Mouse (Mus musculus) MEL (cell line): ENCODE measurements around the gene Galnt15. TPM values are rescaled to one million over a fixed set of nuclear protein-coding genes. Genes with fewer than 3 reads are reported as not detected.

Experiments
- DNase-seq: peaks from one replicate; pipeline ENCODE4 v3.0.0; 2011; ENCODE audit warnings: low read depth, low spot score
- H3K27ac ChIP-seq: 2 replicates; pipeline ENCODE4 v1.5.1; 2012; ENCODE audit warnings: low read depth, mild to moderate bottlenecking, control low read depth, low read length, moderate library complexity; ENCODE audit not compliant: control insufficient read depth
- H3K27me3 ChIP-seq, 2 experiments: fragments of 150-350 bp in 1 of 2; sonication (generic) in 1 of 2; 2 replicates each; pipeline ENCODE4 v1.6.1; 2012; ENCODE audit warnings: low read length in 2 of 2, mild to moderate bottlenecking in 2 of 2, improper control_type of control experiment in 1 of 2, moderate library complexity in 1 of 2; ENCODE audit not compliant: insufficient read depth in 2 of 2, control insufficient read depth in 1 of 2
- H3K36me3 ChIP-seq, 2 experiments: 2 replicates each; pipeline ENCODE4 v1.6.1; 2012 to 2014; ENCODE audit warnings: low read length in 2 of 2, improper control_type of control experiment in 1 of 2, inconsistent platforms in 1 of 2, mild to moderate bottlenecking in 1 of 2; ENCODE audit not compliant: insufficient read depth in 2 of 2, control insufficient read depth in 1 of 2
- H3K4me1 ChIP-seq, 2 experiments: fragments of 150-350 bp in 1 of 2; sonication (generic) in 1 of 2; 2 replicates each; pipeline ENCODE4 v1.6.1; 2012; ENCODE audit warnings: low read length in 2 of 2, improper control_type of control experiment in 1 of 2, mild to moderate bottlenecking in 1 of 2; ENCODE audit not compliant: insufficient read depth in 2 of 2, control insufficient read depth in 1 of 2
- H3K4me3 ChIP-seq, 2 experiments: fragments of 150-350 bp in 1 of 2; sonication (generic) in 1 of 2; 2 replicates each; pipeline ENCODE4 v1.5.1; 2012; ENCODE audit warnings: low read depth in 2 of 2, low read length in 2 of 2, mild to moderate bottlenecking in 2 of 2, moderate library complexity in 2 of 2, control low read depth in 1 of 2, improper control_type of control experiment in 1 of 2; ENCODE audit not compliant: control insufficient read depth in 1 of 2, insufficient read depth in 1 of 2
- H3K79me2 ChIP-seq: 2 replicates; pipeline ENCODE4 v1.6.1; 2012; ENCODE audit warnings: mild to moderate bottlenecking, low read length, moderate library complexity; ENCODE audit not compliant: control insufficient read depth, poor library complexity, insufficient read depth
- H3K9ac ChIP-seq: 2 replicates; pipeline ENCODE4 v1.6.1; 2012; ENCODE audit warnings: low read depth, mild to moderate bottlenecking, control low read depth, low read length, moderate library complexity; ENCODE audit not compliant: control insufficient read depth, poor library complexity, severe bottlenecking
- H3K9me3 ChIP-seq: fragments of 150-350 bp; sonication (generic); replicated peaks from 2 replicates; pipeline ENCODE4 v1.6.1; 2012; ENCODE audit warnings: mild to moderate bottlenecking, low read length, improper control_type of control experiment, moderate library complexity; ENCODE audit not compliant: insufficient read depth
- BHLHE40 ChIP-seq: IDR thresholded peaks from 2 replicates; pipeline ENCODE4 v1.6.1; 2012; ENCODE audit warnings: low read depth, mild to moderate bottlenecking, inconsistent platforms, low read length, improper control_type of control experiment, borderline replicate concordance
- CTCF ChIP-seq, 3 experiments: IDR thresholded peaks in 2 of 3; conservative IDR thresholded peaks in 1 of 3; 2 replicates each; pipeline ENCODE4 v1.5.1; 2011 to 2012; ENCODE audit warnings: low read length in 3 of 3, low read depth in 2 of 3, mild to moderate bottlenecking in 2 of 3, improper control_type of control experiment in 1 of 3, inconsistent platforms in 1 of 3, mixed read lengths in 1 of 3, moderate library complexity in 1 of 3; ENCODE audit not compliant: control insufficient read depth in 1 of 3, insufficient read depth in 1 of 3, poor library complexity in 1 of 3, severe bottlenecking in 1 of 3
- E2F4 ChIP-seq: IDR thresholded peaks from 2 replicates; pipeline ENCODE4 v1.6.1; 2011; ENCODE audit warnings: low read depth, low read length, improper control_type of control experiment, borderline replicate concordance
- ELF1 ChIP-seq: IDR thresholded peaks from 2 replicates; pipeline ENCODE4 v1.6.1; 2014; ENCODE audit warnings: low read depth, mild to moderate bottlenecking, inconsistent platforms, low read length, improper control_type of control experiment, moderate library complexity
- EP300 ChIP-seq, 2 experiments: IDR thresholded peaks; 2 replicates each; pipeline ENCODE4 v1.6.1; 2011; ENCODE audit warnings: improper control_type of control experiment in 2 of 2, low read length in 2 of 2, low read depth in 1 of 2, mild to moderate bottlenecking in 1 of 2
- ETS1 ChIP-seq: IDR thresholded peaks from 2 replicates; pipeline ENCODE4 v1.6.1; 2012; ENCODE audit warnings: low read depth, mild to moderate bottlenecking, inconsistent platforms, low read length, improper control_type of control experiment, moderate library complexity
- GABPA ChIP-seq: IDR thresholded peaks from 2 replicates; pipeline ENCODE4 v1.6.1; 2012; ENCODE audit warnings: low read depth, mild to moderate bottlenecking, inconsistent platforms, low read length, improper control_type of control experiment, moderate library complexity
- GATA1 ChIP-seq: IDR thresholded peaks from 2 replicates; pipeline ENCODE4 v1.6.1; 2011; ENCODE audit warnings: low read depth, low read length, improper control_type of control experiment
- HCFC1 ChIP-seq: IDR thresholded peaks from 2 replicates; pipeline ENCODE4 v1.6.1; 2012; ENCODE audit warnings: low read depth, mild to moderate bottlenecking, inconsistent platforms, low read length, improper control_type of control experiment, moderate library complexity
- KAT2A ChIP-seq: conservative IDR thresholded peaks from 2 replicates; pipeline ENCODE4 v1.6.1; 2012; ENCODE audit warnings: low read depth, low read length, improper control_type of control experiment, inconsistent platforms
- MAFK ChIP-seq: IDR thresholded peaks from 2 replicates; pipeline ENCODE4 v1.6.1; 2011; ENCODE audit warnings: low read depth, mild to moderate bottlenecking, low read length, improper control_type of control experiment, borderline replicate concordance
- MAX ChIP-seq: IDR thresholded peaks from 2 replicates; pipeline ENCODE4 v1.6.1; 2011; ENCODE audit warnings: low read length, improper control_type of control experiment
- MAZ ChIP-seq: IDR thresholded peaks from 2 replicates; pipeline ENCODE4 v1.6.1; 2012; ENCODE audit warnings: low read depth, mild to moderate bottlenecking, inconsistent platforms, low read length, improper control_type of control experiment
- MEF2A ChIP-seq: IDR thresholded peaks from 2 replicates; pipeline ENCODE4 v1.6.1; 2014; ENCODE audit warnings: low read depth, mild to moderate bottlenecking, inconsistent platforms, low read length, improper control_type of control experiment; ENCODE audit not compliant: poor library complexity, insufficient replicate concordance, severe bottlenecking; ENCODE audit errors: extremely low read depth
- MXI1 ChIP-seq: IDR thresholded peaks from 2 replicates; pipeline ENCODE4 v1.6.1; 2011; ENCODE audit warnings: mild to moderate bottlenecking, low read depth, low read length, improper control_type of control experiment
- MYB ChIP-seq: IDR thresholded peaks from 2 replicates; pipeline ENCODE4 v1.6.1; 2011; ENCODE audit warnings: mild to moderate bottlenecking, low read depth, low read length, improper control_type of control experiment
- MYC ChIP-seq: IDR thresholded peaks from 2 replicates; pipeline ENCODE4 v1.6.1; 2011; ENCODE audit warnings: low read depth, mild to moderate bottlenecking, low read length, improper control_type of control experiment, moderate library complexity
- NELFE ChIP-seq: IDR thresholded peaks from 2 replicates; pipeline ENCODE4 v1.6.1; 2011; ENCODE audit warnings: low read depth, low read length, improper control_type of control experiment
- NRF1 ChIP-seq: IDR thresholded peaks from 2 replicates; pipeline ENCODE4 v1.6.1; 2014; ENCODE audit warnings: low read depth, mild to moderate bottlenecking, inconsistent platforms, low read length, improper control_type of control experiment, moderate library complexity; ENCODE audit not compliant: poor library complexity, insufficient read depth, severe bottlenecking
- POLR2A ChIP-seq, 2 experiments: IDR thresholded peaks; 2 replicates each; pipeline ENCODE4 v1.6.1; 2011 to 2012; ENCODE audit warnings: low read length in 2 of 2, mild to moderate bottlenecking in 2 of 2, control low read depth in 1 of 2, improper control_type of control experiment in 1 of 2, low read depth in 1 of 2, moderate library complexity in 1 of 2; ENCODE audit not compliant: control insufficient read depth in 1 of 2, insufficient read depth in 1 of 2, poor library complexity in 1 of 2
- POLR2AphosphoS2 ChIP-seq: IDR thresholded peaks from 2 replicates; pipeline ENCODE4 v1.6.1; 2011; ENCODE audit warnings: low read length, improper control_type of control experiment
- POLR2AphosphoS5 ChIP-seq: IDR thresholded peaks from 2 replicates; pipeline ENCODE4 v1.6.1; 2012; ENCODE audit warnings: low read depth, borderline replicate concordance, mild to moderate bottlenecking, inconsistent platforms, low read length, moderate library complexity, mixed read lengths
- RAD21 ChIP-seq: IDR thresholded peaks from 2 replicates; pipeline ENCODE4 v1.6.1; 2011; ENCODE audit warnings: mild to moderate bottlenecking, low read depth, low read length, improper control_type of control experiment
- RCOR1 ChIP-seq: IDR thresholded peaks from 2 replicates; pipeline ENCODE4 v1.6.1; 2012; ENCODE audit warnings: low read depth, mild to moderate bottlenecking, inconsistent platforms, low read length, improper control_type of control experiment
- SIN3A ChIP-seq: IDR thresholded peaks from 2 replicates; pipeline ENCODE4 v1.6.1; 2012; ENCODE audit warnings: low read length, improper control_type of control experiment, inconsistent platforms
- SMC3 ChIP-seq: IDR thresholded peaks from 2 replicates; pipeline ENCODE4 v1.6.1; 2011; ENCODE audit warnings: low read depth, low read length, improper control_type of control experiment
- TAL1 ChIP-seq: IDR thresholded peaks from 2 replicates; pipeline ENCODE4 v1.6.1; 2012; ENCODE audit warnings: mild to moderate bottlenecking, inconsistent platforms, low read length, moderate library complexity, mixed read lengths
- TBP ChIP-seq: IDR thresholded peaks from 2 replicates; pipeline ENCODE4 v1.8.0; 2011; ENCODE audit warnings: low read depth, low read length, improper control_type of control experiment
- TCF12 ChIP-seq: IDR thresholded peaks from 2 replicates; pipeline ENCODE4 v1.6.1; 2014; ENCODE audit warnings: low read depth, mild to moderate bottlenecking, inconsistent platforms, low read length, improper control_type of control experiment, moderate library complexity
- USF1 ChIP-seq: IDR thresholded peaks from 2 replicates; pipeline ENCODE4 v1.6.1; 2014; ENCODE audit warnings: low read depth, mild to moderate bottlenecking, inconsistent platforms, low read length, improper control_type of control experiment, moderate library complexity
- USF2 ChIP-seq, 2 experiments: IDR thresholded peaks; 2 replicates each; pipeline ENCODE4 v1.6.1; 2011 to 2012; ENCODE audit warnings: improper control_type of control experiment in 2 of 2, low read length in 2 of 2, borderline replicate concordance in 1 of 2, inconsistent platforms in 1 of 2, low read depth in 1 of 2, mild to moderate bottlenecking in 1 of 2; ENCODE audit not compliant: insufficient read depth in 1 of 2
- ZC3H11A ChIP-seq: IDR thresholded peaks from 2 replicates; pipeline ENCODE4 v1.6.1; 2012; ENCODE audit warnings: low read depth, mild to moderate bottlenecking, inconsistent platforms, low read length, improper control_type of control experiment
- ZKSCAN1 ChIP-seq: IDR thresholded peaks from 2 replicates; pipeline ENCODE4 v1.6.1; 2012; ENCODE audit warnings: low read depth, mild to moderate bottlenecking, inconsistent platforms, low read length, improper control_type of control experiment, moderate library complexity
- ZMIZ1 ChIP-seq: IDR thresholded peaks from 2 replicates; pipeline ENCODE4 v1.6.1; 2012; ENCODE audit warnings: low read depth, mild to moderate bottlenecking, inconsistent platforms, low read length, improper control_type of control experiment, moderate library complexity
- polyA plus RNA-seq, 2 experiments: library from polyadenylated mRNA; stranded (reverse) in 1 of 2; unstranded in 1 of 2; fragments of >175 nt in 1 of 2; fragments of >200 nt in 1 of 2; gene quantifications; 2 replicates each; pipeline versions ENCODE4 v1.2.1 to v1.2.4; 2012; ENCODE audit warnings: low replicate concordance in 2 of 2, low read depth in 1 of 2; ENCODE audit not compliant: insufficient read length in 2 of 2, insufficient read depth in 1 of 2, missing spikeins in 1 of 2
- total RNA-seq: library from RNA; depleted of rRNA; stranded (reverse); fragments of 300-350 nt; gene quantifications from 2 replicates; pipeline ENCODE4 v1.2.3, GENCODE M21; 2012

Galnt15 gene
- total and polyA plus RNA-seq, 3 experiments: 0.04 to 0.15 TPM; not detected in 1

DNA sequence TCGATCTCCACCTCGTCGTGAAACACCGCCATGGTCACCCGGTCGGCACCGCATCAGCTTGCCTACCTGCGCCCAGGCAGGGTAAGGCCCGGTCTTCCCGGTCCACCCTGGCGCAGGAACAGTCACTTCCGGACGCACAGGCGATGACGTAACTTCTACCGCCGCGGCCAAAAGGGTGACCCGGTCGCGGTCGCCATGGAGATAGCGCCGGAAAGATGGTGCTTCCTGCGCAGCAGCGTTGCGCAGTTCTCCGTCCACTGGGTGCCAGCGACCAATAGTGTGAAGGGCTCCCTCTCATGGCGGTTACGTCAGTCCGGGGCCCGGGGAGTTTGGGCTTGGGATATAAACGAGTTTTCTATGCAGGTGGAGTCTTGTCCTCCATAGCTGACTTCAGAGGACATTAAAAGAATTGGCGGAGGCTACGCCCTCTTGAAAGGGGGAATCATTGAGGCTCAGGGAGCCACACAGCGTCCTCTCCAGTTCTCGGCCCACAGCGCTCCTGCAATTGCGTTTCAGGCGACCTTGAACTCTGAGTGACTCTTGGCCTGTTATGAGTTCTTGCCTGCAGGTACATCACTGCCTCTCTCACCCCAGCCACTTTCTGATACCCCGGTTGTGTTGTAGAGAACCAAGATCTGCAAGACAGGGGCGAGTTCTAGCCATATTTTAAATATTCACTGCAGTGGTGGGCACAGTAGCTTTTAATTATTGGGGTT is 56.9 kb downstream of the Galnt15 start, which contains the start of gene Dph3:
Gene Dph3 (minus strand): TSS at position 244 of the 716 bp plus-strand sequence.
- peaks cover 0 to 9% of the 10 kb centered on the region in 2 experiments; a peak in 2 of 4 replicates for H3K4me1 ChIP-seq
- peaks cover 0 to 20% of the 10 kb centered on the region in 2 experiments; a peak in 2 of 4 replicates for H3K36me3 ChIP-seq
- peaks cover 39% of the 10 kb centered on the region for H3K79me2 ChIP-seq
- H3K9me3 ChIP-seq: no peaks in the 10 kb centered on the region
- H3K27ac ChIP-seq: peak within 1 kb of the TSS; percentile 96
- peak within 1 kb of the TSS; percentile 80 to 87 for H3K4me3 ChIP-seq
- H3K9ac ChIP-seq: peak within 1 kb of the TSS; percentile 89
- TF ChIP-seq ZC3H11A (no peak), KAT2A (no peak; the same call in 1 of the 2 replicates), MYC (peak; percentile 7; the same call in 1 of the 2 replicates), HCFC1 (peak; percentile 92), MAZ (no peak), SMC3 (no peak), ETS1 (peak; percentile 75), POLR2AphosphoS2 (peak; percentile 38; the same call in 1 of the 2 replicates), POLR2A (IDR thresholded peaks at IDR 0.05; ENCODE audit: control insufficient read depth in 1 of 2, insufficient read depth in 1 of 2, low read depth in 1 of 2, low read length in 2 of 2, poor library complexity in 1 of 2) (peak; percentile 72 to 86), EP300 (IDR thresholded peaks at IDR 0.05; ENCODE audit: low read depth in 1 of 2, low read length in 2 of 2) (no peak), E2F4 (no peak), MXI1 (0 out of 2 replicates have a peak, but pooled peaks have one; percentile 47), USF1 (no peak), RCOR1 (no peak), TCF12 (no peak; the same call in 1 of the 2 replicates), GABPA (no peak), POLR2AphosphoS5 (no peak), ELF1 (peak; percentile 94), MAFK (no peak), GATA1 (no peak), ZKSCAN1 (no peak), ZMIZ1 (peak; percentile 23; the same call in 1 of the 2 replicates), MEF2A (no peak), MYB (no peak), NRF1 (peak; percentile 89), NELFE (peak; percentile 82), MAX (peak; percentile 23; the same call in 1 of the 2 replicates), BHLHE40 (no peak), TBP (peak; percentile 89), RAD21 (no peak), CTCF (IDR thresholded peaks at IDR 0.05 in 2 of 3, conservative IDR thresholded peaks at IDR 0.05 in 1 of 3; ENCODE audit: control insufficient read depth in 1 of 3, insufficient read depth in 1 of 3, low read depth in 2 of 3, low read length in 3 of 3, poor library complexity in 1 of 3, severe bottlenecking in 1 of 3) (peak in 1 of 3 experiments; percentile 8; a peak in 1 of 6 replicates), USF2 (IDR thresholded peaks at IDR 0.05; ENCODE audit: borderline replicate concordance in 1 of 2, insufficient read depth in 1 of 2, low read depth in 1 of 2, low read length in 2 of 2) (no peak), SIN3A (peak; percentile 90), TAL1 (no peak)
- H3K27me3 ChIP-seq: no peaks in the 10 kb centered on the region
- peak; percentile 99 for DNase-seq
